Mouse (Mus musculus) cortical plate, adult 2 months (tissue): ENCODE measurements at regions not wholly inside any gene's neighbourhood (a gene's known extent, or its start where the extent isn't known, plus 50 kb on each side); places are given as distances from the start of the nearest gene placed in this dataset.

Experiments used
- CTCF ChIP-seq: fragments of 200-500 bp; IDR thresholded peaks from 2 replicates; pipeline ENCODE4 v1.5.1; 2011; ENCODE audit warnings: mild to moderate bottlenecking, control low read depth, low read length; ENCODE audit not compliant: insufficient read depth; ENCODE audit errors: extremely low read depth
- POLR2A ChIP-seq: fragments of 200-500 bp; IDR thresholded peaks from 2 replicates; pipeline ENCODE4 v1.6.1; 2011; ENCODE audit warnings: mild to moderate bottlenecking, low read length, control low read depth; ENCODE audit not compliant: insufficient read depth; ENCODE audit errors: extremely low read depth

GRCm38 (mm10) chr4:26069452-26069851 lies 269.4 kb upstream of the Fut9 start:
- TF ChIP-seq POLR2A (no peak), CTCF (no peak)
